22 mouse cellular contexts compared by ENCODE assay signal in the genomic region with DNA sequence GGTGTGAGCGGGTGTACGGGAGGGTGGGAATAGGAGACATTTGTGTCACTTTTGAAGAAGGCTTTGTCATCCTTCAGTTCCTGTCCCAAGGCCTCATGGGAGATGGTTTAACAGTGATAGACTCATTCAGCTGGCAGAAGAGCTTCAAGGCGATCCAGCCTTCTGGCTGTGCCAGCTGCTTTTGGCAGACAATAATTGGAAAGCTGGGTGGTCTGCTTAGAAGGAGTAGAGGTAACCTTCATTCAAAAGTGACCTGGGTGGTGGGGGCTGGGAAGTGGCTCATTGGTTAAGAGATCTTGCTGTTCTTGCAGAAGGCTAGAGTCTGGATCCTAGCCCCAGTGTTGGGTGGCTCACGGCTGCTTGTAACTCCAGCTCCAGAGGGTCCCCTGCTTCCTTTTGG.
DNase-seq lines count a peak whose midpoint lies in the region; ATAC-seq lines count a peak whose summit lies in the region.
"Had no signal": no experiment of that assay in that cellular context is flagged by ENCODE, and none has a peak within 500 bp of the region (broad histone marks: within the 10 kb centered on the region; RNA-seq: fewer than 3 reads in every experiment).

No protein-coding gene starts in this region.

- no peaks in the 10 kb centered on the region for H3K36me3 ChIP-seq in forebrain, embryonic 11.5 days (ENCODE audit: control insufficient read depth, insufficient read depth, low read length)
- no peaks in the 10 kb centered on the region for H3K36me3 ChIP-seq in forebrain, embryonic 10.5 days (replicated peaks)
- H3K36me3 ChIP-seq in heart, embryonic 10.5 days = no peaks in the 10 kb centered on the region
- H3K36me3 ChIP-seq in midbrain, embryonic 14.5 days (ENCODE audit: control insufficient read depth, insufficient read depth, low read length) = no peaks in the 10 kb centered on the region
- no peaks in the 10 kb centered on the region for H3K36me3 ChIP-seq in midbrain, embryonic 13.5 days
- H3K36me3 ChIP-seq: embryonic facial prominence, embryonic 10.5 days; forebrain, embryonic 15.5 days; hindbrain, embryonic 13.5 days had no signal

- no peak overlapping the region for H3K4me3 ChIP-seq in forebrain, embryonic 11.5 days (ENCODE audit: low read depth, low read length)
- no peak overlapping the region for H3K4me3 ChIP-seq in forebrain, embryonic 10.5 days
- no peak overlapping the region for H3K4me3 ChIP-seq in heart, embryonic 10.5 days
- no peak overlapping the region for H3K4me3 ChIP-seq in midbrain, embryonic 14.5 days (replicated peaks; ENCODE audit: low read depth, low read length)
- no peak overlapping the region for H3K4me3 ChIP-seq in midbrain, embryonic 13.5 days (replicated peaks)
- H3K4me3 ChIP-seq: embryonic facial prominence, embryonic 10.5 days; forebrain, embryonic 15.5 days; hindbrain, embryonic 13.5 days had no signal

- 84% methylated on average over 4 of the region's 4 CpGs for WGBS in forebrain, embryonic 11.5 days
- 87% methylated on average over 4 of the region's 4 CpGs for whole genome bisulfite sequencing in forebrain, embryonic 10.5 days
- 85% methylated on average over 4 of the region's 4 CpGs for WGBS in heart, embryonic 10.5 days
- WGBS in midbrain, embryonic 14.5 days = 72% methylated on average over 4 of the region's 4 CpGs
- WGBS in midbrain, embryonic 13.5 days = 84% methylated on average over 4 of the region's 4 CpGs

- H3K4me1 ChIP-seq in forebrain, embryonic 11.5 days (replicated peaks; ENCODE audit: control insufficient read depth, insufficient read depth, low read length) = peaks cover 5% of the 10 kb centered on the region; the same call in 1 of the 2 replicates
- peaks cover 34% of the 10 kb centered on the region for H3K4me1 ChIP-seq in forebrain, embryonic 10.5 days
- H3K4me1 ChIP-seq in heart, embryonic 10.5 days = no peaks in the 10 kb centered on the region
- H3K4me1 ChIP-seq in midbrain, embryonic 14.5 days (ENCODE audit: control insufficient read depth, insufficient read depth, low read length) = no peaks in the 10 kb centered on the region; the same call in 1 of the 2 replicates
- H3K4me1 ChIP-seq in midbrain, embryonic 13.5 days (replicated peaks) = peaks cover 15% of the 10 kb centered on the region; the same call in 1 of the 2 replicates

- H3K4me2 ChIP-seq in forebrain, embryonic 11.5 days (ENCODE audit: low read depth, low read length, severe bottlenecking) = no peak overlapping the region
- H3K4me2 ChIP-seq in midbrain, embryonic 14.5 days (ENCODE audit: low read length) = no peak overlapping the region
- H3K4me2 ChIP-seq in midbrain, embryonic 13.5 days (replicated peaks) = no peak overlapping the region
- H3K4me2 ChIP-seq: forebrain, embryonic 15.5 days; hindbrain, embryonic 13.5 days had no signal

- ATAC-seq in forebrain, embryonic 11.5 days (replicated peaks; ENCODE audit: low FRiP score) = no peak; the same call in 1 of the 2 replicates
- ATAC-seq in midbrain, embryonic 14.5 days (ENCODE audit: low FRiP score, low TSS enrichment) = no peak
- no peak for ATAC-seq in midbrain, embryonic 13.5 days
- ATAC-seq: activated CD4-positive, CD25-positive, alpha-beta regulatory T cell, adult 4 months; forebrain, embryonic 15.5 days; inflammation-experienced regulatory T-cells, adult 6 months; intestine, postnatal 0 days; Patski had no signal

- H3K9me3 ChIP-seq in forebrain, embryonic 11.5 days (ENCODE audit: control insufficient read depth, low read length) = no peaks in the 10 kb centered on the region
- H3K9me3 ChIP-seq in forebrain, embryonic 10.5 days = no peaks in the 10 kb centered on the region
- H3K9me3 ChIP-seq in heart, embryonic 10.5 days = no peaks in the 10 kb centered on the region
- H3K9me3 ChIP-seq in midbrain, embryonic 14.5 days (ENCODE audit: control insufficient read depth, low read length) = no peaks in the 10 kb centered on the region
- no peaks in the 10 kb centered on the region for H3K9me3 ChIP-seq in midbrain, embryonic 13.5 days
- H3K9me3 ChIP-seq: embryonic facial prominence, embryonic 10.5 days; forebrain, embryonic 15.5 days; hindbrain, embryonic 13.5 days had no signal

- no peaks in the 10 kb centered on the region for H3K27me3 ChIP-seq in forebrain, embryonic 11.5 days (ENCODE audit: control insufficient read depth, insufficient read depth, low read length)
- H3K27me3 ChIP-seq in forebrain, embryonic 10.5 days (ENCODE audit: poor library complexity, severe bottlenecking) = peaks cover 9% of the 10 kb centered on the region
- no peaks in the 10 kb centered on the region for H3K27me3 ChIP-seq in heart, embryonic 10.5 days (ENCODE audit: insufficient read depth, poor library complexity, severe bottlenecking)
- no peaks in the 10 kb centered on the region for H3K27me3 ChIP-seq in midbrain, embryonic 14.5 days (ENCODE audit: control insufficient read depth, insufficient read depth, low read length)
- H3K27me3 ChIP-seq in midbrain, embryonic 13.5 days = no peaks in the 10 kb centered on the region
- H3K27me3 ChIP-seq: CH12.LX; forebrain, embryonic 15.5 days; hindbrain, embryonic 13.5 days had no signal

- H3K9ac ChIP-seq in forebrain, embryonic 11.5 days (ENCODE audit: low read length) = no peak overlapping the region
- no peak overlapping the region for H3K9ac ChIP-seq in midbrain, embryonic 14.5 days (replicated peaks; ENCODE audit: low read length)
- no peak overlapping the region for H3K9ac ChIP-seq in midbrain, embryonic 13.5 days (replicated peaks)
- H3K9ac ChIP-seq: forebrain, embryonic 15.5 days; hindbrain, embryonic 13.5 days had no signal

- H3K27ac ChIP-seq in forebrain, embryonic 11.5 days (ENCODE audit: low read depth, low read length) = no peak overlapping the region
- no peak overlapping the region for H3K27ac ChIP-seq in forebrain, embryonic 10.5 days
- H3K27ac ChIP-seq in heart, embryonic 10.5 days = no peak overlapping the region
- H3K27ac ChIP-seq in midbrain, embryonic 14.5 days (replicated peaks; ENCODE audit: low read depth, low read length) = no peak overlapping the region
- H3K27ac ChIP-seq in midbrain, embryonic 13.5 days = no peak overlapping the region
- H3K27ac ChIP-seq: embryonic facial prominence, embryonic 10.5 days; forebrain, embryonic 15.5 days; hindbrain, embryonic 13.5 days had no signal

- peak; percentile 37 for DNase-seq in forebrain, embryonic 11.5 days (ENCODE audit: low spot score)
- no peak for DNase-seq in forebrain, embryonic 10.5 days (ENCODE audit: extremely low spot score, low spot score)
- DNase-seq in heart, embryonic 10.5 days (ENCODE audit: low spot score) = peak; percentile 70
- no peak for DNase-seq in heart, adult 18-20 months
- peak; percentile 17 for DNase-seq in midbrain, embryonic 14.5 days
- DNase-seq in retina, postnatal 1 day = peak; percentile 85
- DNase-seq: adrenal gland, postnatal 14 days; cerebellum, adult 18-20 months; cerebellum, adult 9-11 months; gastrocnemius, postnatal 10 days; heart, postnatal 10 days; heart, postnatal 4 days; kidney, adult 8-10 months had no signal

Comparison
In these comparisons a context has a peak if more than half of its experiments do, and no peak if none do; other contexts are left out.
1. DNase-seq: peak in forebrain, embryonic 11.5 days (single experiment), heart, embryonic 10.5 days (single experiment), midbrain, embryonic 14.5 days (single experiment) and retina, postnatal 1 day (single experiment); none in forebrain, embryonic 10.5 days (single experiment) and heart, adult 18-20 months (0 of 2).